Mouse (Mus musculus) frontal cortex, adult (tissue): ENCODE results near the gene Wdr63.

ENCODE experiments used
- ATAC-seq: cut with Nextera tagmentation; 2 replicates; pipeline ENCODE4 v1.9.2; 2017; ENCODE audit warnings: mild to moderate bottlenecking, moderate library complexity, mixed read lengths; ENCODE audit not compliant: low TSS enrichment

Wdr63 gene

DNA sequence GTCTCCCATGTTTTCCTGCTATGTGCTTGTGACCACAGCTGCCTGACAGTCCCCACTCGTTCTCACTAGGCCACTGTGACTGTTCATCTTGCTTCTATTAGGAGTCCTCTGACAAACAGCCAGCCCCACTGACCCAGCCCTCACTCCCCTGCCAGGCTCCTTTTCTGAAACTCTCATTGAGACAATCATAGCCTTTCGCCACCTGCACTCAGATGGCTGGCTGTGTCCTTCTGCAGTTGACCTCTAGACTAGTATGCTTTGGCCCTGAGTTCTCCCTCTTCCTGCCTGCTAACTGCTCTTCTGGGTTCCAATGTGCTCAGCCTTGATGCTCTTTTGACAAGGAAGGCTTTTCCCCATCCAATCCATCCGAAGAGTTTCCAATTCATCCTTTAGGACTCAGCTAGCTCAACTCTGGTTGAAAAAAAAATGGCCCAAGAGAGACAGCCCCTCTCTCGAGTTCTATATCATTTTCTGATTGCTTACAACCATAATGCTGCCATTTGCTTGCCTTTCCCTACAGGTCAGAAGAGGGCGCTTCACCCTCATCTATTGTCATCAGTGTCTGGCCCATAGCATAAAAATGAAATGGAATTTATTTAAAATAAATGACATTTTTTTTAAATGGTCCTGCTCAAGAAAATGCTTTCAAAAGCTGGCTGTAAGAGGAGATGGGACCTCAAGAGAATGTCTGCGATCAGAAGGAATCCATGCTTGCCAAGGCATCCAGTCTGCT lies 54.7 kb downstream of the Wdr63 start:
- no peak for ATAC-seq

DNA sequence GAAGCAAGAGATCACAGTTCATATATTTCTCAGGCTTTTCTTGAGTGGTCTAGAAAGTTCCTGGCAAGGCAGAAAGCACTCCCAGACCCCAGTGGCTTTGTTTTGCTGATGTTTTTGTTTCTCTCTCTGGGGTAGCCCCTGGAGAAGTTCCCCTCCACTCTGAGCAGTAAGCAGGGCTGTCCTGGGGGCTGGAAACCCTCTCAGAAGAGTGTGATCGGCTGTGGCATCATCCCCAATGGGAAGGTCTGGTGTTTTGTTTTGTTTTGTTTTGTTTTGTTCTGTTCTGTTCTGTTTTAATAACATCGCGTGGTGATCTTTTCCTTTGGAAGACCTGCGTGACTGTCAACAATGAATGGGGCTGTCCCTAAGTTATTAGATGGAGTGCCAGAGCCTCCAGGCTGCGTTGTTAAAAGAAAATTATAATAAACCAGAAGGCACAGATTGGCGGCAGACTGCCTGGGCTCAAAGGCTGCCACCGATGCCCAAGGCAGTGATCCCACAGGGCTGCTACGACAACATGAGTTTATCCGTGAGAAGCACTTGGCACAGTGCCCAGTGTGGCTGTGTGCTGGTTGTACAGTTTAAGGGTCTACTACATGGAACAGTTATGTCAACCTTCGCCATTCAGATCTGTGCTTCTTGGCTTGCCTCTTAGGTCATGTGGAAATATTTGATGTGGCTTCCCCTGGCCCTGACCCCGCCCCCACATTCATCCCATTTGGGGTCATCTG lies 56.5 kb downstream of the Wdr63 start:
- no peak for ATAC-seq

DNA sequence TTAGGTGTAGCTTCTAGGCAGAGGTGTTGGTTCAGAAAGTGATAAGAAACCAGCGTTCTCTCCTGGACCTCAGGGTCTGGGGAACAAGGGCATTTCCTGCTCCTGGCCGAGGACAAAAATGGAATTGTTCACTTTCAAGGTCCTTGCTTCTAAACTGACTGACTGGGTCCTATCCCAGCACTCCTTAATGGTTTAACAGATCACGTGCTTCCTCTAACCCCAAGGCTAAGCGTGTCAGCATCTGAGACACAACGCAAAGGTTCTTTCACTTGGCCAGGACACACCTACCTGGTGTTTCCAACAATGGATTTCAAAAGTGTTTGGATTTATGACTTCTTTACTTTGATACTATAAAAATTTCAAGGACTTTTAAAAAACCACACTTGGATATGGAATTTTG lies 58.0 kb downstream of the Wdr63 start:
- ATAC-seq = no peak

DNA sequence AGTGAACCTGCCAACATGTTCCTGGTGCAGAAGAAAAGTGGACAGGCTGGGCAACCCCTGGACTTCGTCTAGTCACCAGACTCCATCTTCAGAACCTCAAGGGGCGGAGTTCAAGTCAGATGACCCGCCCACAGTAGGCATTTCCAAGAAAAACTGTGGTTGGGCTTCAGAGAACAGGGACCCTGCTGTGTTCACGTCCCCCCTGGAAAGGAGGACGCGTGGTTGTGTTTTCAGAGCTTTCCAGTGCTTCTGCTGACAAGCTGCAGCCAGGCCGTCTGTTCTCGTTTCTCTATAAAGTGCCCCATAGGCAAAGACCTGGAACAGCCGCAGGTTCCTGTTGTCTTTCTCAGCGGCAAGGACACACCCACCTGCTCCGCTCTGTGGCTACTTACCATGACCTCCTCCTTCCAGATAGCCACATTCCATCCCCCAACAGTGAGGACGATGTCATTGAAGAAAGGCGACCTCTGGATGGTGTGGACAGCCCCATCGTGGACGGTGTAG lies 60.2 kb downstream of the Wdr63 start:
- ATAC-seq = no peak

DNA sequence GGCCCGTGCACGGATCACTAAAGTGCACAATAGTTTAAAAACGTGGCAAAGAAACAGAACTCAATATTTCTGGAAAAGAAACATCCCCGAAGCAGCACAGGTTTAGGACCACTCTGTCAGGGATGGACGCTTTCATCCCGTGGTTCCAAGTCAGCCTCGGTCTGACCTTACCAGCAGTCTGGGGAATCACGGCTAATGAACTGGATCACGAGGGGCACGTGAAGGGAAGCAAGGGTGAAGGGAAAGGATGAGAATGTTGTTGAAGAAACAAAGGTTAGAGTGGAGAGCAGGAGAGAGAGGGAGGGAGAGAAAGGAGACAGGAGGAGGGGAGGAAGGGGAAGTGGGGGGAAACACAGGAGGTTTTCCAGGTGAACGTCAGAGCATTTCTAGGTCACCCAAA lies 61.9 kb downstream of the Wdr63 start:
- ATAC-seq = no peak

DNA sequence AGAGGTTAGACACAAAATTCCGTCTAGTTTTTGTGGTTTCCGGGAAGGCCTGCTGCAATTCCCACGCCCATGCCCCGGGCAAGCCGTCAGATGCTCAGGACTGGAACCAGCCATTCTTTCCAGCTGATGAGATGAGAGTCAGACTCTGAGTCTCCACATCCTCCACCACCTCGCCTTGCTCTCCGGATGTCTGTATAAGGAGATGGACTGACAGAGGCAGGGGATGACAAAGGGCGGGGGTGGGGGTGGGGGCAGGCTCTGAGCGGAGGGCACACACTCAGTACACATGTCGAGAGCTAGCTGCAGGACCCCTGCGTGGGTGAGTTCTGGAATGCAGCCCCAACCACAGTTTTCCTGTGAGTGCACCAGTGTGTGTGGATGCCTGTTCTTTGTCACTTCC lies 63.0 kb downstream of the Wdr63 start:
- ATAC-seq = no peak

DNA sequence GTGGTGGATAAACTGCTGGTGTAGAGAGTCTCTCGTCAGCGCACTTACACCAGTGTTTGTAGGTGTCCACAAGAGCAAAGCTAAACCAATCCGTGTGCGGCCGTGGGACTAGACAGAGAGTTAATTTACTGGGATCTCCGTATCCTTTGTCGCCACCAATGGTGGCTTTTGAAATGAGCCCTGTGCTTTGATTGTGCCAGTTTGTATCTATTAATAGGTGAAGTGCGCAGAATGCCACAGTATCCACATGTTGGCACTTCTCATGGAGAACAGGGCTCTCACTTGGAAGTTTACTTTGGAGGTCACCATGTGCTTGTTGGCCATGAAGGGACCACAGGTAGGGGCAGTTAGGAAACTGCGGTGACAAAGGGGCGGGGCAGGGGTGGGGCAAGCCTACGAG lies 66.5 kb downstream of the Wdr63 start:
- ATAC-seq = no peak

DNA sequence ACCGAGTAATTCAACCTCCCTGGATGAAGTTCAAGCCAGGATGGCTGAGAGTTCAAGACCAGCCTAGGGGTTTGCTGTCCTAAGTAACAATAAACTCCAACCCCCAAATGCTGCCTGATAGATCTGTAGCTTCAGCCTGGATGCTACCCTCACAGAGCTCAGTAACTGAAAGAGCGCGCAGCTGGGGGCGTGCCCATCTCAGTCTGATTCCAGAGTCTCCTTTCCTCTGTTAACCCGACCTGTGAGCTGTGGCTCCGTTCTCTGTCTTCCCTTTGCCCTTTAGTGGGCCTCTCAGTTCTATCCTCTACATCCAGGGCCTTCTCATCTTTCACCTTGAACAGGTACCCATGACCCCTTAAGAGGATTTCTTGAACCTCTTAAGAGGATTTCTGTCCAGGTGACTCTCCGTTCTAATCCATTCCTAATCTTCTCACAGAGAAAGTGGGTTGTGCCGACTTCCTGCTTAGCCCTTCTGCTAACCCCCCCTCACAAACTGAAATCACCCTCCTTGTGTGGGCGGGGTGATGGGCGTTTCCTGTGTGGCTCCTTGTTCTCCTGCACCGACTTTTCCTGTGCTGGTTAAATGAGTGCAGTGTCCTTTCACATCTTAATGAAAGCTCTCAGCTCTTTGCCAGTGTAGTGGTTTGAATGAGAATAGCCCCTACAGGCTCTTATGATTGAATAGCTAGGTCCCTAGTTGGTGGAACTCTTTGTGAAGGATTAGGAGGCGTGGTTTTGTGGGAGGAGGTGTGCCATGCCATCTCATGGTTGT lies 68.6 kb downstream of the Wdr63 start:
- no peak for ATAC-seq

DNA sequence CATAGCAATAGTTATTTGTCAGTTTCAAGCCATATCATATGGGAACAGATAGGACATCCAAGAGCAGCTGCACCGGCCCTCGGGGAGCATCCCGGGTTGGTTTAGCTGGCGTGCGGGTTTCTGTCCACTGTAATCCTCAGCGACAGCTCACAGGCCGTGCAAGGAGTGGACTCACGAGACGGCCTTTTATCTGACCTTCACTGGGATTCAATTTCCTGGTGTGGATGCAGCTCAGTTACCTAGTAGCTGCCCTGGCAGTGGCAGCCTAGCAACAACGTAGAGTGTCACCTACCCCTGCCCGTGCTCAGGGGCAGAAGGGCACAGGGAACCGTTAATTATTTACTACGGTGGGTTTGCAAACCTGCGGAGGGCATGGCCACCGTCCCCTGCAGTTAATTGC lies 70.0 kb downstream of the Wdr63 start:
- no peak for ATAC-seq

DNA sequence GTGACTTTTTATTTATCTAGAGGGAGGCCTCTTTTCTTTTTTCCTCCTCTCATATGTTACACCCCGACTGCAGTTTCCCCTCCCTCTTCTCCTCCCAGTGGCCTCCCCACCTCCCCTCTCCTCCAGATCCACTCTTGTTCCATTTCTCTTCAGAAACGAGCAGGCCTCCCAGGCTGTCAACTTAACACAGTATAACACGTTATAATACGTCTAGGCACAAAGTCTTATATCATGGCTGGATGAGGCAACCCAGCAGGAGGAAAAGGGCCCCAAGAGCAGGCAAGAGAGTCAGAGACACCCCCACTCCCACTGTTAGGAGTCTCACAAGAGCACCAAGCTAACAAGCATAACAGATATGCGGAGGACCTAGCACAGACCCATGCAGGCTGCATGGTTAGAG lies 75.0 kb downstream of the Wdr63 start:
- ATAC-seq = no peak

DNA sequence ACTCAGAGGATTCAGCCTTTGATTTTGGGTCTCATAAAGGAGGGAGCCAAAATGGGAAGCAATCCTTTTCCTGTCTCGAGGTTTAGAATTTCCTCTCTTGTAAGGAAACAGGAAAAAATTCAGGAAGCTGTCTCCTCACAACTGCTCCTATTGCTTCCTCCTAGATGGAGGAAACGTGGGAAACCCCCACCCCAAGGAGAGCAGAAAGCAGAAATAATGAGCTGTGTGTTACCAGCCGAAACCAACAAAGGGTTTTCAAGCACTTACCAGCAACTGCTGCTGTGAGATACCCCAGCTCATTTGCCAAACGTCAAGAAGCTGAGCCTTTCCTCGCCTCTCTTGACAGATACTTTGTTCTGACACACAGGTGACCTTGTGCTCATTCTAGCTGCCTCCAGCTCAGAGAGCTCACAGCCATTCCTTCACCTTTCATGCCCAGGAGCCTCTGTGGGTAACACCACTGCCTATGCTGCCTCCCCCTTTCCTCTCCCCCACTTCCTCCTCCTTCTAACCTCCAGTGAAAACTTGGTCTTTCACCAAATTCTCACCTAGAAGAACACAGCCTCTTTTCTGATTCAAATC lies 77.6 kb downstream of the Wdr63 start:
- ATAC-seq = no peak

DNA sequence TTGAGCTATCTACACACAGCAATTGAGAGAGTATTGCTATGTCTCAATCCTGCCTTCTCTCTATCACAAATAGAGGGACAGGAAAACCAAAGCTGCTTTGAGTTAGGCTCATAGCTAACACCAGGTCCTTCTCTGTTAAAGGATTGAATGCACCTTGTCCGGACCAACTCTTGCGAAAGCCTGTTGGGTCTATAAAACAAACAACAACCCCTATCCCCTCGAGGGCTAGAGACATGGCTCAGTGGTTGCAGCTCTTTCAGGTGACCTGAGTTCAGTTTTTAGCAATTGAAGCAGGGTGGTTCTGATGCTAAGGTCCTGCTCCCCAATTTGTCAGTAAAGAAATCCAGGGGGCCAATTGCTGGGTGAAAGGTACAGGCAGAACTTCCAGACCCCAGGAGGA lies 78.7 kb downstream of the Wdr63 start:
- no peak for ATAC-seq

DNA sequence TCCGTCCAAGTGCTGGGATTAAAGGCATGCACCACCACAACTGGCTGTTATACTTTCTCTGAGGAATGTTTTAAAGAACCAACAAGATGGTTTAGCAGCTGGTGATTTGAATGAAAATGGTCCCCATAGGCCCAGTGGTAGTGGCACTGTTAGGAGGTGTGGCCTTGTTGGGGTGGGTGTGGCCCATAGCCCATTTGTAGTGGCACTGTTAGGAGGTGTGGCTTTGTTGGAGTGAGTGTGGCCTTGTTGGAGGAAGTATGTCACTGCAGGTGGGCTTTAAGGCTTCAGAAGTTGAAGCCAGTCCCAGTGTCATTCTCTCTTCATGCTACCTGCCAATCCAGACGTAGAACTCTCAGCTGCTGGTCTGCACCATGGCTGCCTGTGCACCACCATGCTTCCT lies 79.5 kb downstream of the Wdr63 start:
- no peak for ATAC-seq

DNA sequence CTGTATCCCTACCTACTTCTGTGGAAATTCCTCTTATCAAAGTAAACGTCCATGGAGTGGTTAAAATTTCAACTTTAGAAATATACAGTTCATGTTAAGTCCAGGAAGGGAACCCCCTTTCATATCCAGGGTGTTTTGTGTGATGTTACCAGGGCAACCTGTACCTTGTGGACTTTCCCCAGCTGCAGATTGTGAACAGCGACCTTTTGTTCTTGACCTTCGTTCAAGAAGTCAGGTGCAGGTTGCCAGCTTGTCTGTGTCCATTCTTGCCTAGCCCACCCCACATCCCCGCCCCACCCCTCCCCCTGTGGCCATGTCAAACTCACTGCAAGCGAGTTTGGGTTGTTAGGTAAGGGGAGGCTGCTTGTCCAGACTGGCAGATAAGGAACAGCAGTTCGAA lies 80.8 kb downstream of the Wdr63 start:
- no peak for ATAC-seq

DNA sequence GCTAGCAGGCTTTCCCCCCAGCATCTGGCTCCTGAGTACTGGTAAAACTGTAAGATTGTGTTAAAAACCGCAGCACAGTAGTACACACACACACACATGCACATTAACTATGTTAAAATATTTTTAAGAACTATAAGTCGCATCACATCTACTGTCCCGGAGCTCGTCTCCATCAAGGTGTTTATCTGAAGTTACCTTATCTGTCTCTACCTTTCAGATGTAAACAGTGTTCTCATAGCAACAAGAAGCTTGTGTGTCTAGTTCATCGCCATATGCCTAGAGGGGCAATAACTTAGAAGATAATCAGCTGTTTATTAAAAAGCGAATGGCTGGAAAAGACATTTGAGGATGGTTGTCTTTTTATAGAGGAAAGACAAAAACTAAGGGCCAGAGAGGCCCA lies 82.4 kb downstream of the Wdr63 start:
- ATAC-seq = no peak

DNA sequence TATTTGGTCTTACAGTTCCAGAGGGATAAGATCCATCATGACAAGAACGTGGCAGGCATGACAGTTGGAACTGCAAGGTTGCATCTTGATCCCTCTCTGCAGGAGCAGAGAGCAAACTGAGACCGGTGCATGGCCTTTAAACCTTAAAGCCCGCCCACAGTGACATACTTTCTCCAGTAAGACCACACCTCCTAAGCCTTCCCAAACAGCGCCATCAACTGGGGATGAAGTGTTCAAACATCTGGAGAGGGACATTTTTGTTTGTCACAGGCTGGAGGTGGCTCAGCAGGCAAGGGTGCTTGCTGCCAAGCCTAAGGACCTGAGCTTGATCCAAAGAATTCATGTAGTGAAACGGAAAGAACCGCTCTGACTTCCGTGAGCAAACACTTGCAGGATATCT lies 83.2 kb downstream of the Wdr63 start:
- no peak for ATAC-seq

DNA sequence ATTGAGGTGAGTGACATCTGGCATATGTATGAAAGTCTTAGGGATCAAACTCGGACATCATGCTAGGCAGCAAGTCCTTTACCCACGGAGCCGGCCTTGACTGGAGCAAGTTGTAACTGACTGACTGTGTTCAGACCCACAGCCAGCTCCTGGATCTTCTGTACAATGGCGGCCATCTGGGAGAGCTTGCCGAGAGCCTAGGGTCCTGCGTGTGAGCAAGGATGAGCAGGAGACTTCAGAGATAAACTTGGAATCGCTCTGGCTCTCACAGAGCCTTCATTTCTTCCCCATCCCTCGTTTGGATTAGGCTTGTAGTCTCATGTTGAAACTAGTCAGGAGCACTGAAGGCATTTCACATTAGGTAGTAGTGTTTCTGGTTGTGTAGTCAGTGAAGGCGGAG lies 85.7 kb downstream of the Wdr63 start:
- ATAC-seq = no peak

DNA sequence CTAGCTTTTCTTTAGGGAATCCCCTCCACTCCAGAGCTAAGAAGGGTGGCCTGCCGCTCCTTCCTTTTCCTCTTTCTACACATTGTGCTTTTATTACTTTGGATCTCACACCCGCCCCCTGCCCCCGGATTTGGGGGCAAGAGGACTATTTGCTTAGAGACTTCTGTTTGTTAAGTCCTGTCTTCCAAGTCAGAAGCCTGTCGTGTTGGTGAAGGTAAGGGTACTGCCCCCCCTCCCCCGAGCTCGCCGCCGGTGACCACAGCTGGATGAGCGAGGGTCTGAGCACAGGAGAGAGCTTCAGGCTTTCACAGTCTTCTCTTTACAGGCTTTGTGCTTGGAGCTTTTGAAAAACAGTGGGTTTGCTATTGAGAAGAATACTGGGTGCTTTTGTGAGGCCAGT lies 90.4 kb downstream of the Wdr63 start:
- no peak for ATAC-seq

DNA sequence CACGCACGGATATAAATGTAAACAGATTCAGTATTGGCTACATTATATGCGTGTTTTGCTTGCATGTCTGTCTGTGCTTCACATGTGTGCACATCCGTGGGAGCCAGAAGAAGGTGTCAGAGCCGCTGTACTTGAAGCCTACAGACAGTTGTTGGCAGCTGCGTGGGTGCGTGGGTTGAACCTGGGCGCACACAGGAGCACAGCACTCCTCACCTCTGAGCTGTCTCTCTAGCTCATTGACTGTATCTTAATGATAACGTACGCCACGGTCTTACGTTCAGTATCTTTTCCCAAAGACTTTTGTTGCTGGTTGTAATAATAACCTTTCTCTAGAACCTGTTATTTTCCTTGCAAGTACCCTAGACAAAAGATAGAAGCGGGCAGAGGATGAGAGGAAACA lies 91.0 kb downstream of the Wdr63 start:
- ATAC-seq = no peak

DNA sequence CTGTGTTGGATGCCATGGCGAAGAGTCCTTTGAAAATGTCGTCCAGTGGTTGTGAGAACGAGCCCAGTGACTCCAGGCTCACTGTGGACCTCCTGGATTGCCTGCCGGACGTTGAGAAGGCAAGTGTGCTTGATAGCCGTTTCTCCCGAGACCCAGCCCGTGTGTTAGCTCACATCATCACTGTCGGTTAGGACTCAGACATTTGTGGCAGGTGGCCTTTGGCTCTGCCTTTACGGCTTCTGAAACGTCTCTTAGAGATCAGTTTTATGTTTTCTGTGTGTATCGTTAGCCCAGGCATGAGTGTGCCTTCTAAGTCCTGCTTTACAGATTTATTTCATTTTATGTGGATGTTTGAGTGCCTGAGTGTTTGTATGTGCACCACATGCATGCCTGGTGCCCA lies 93.6 kb downstream of the Wdr63 start:
- no peak for ATAC-seq

DNA sequence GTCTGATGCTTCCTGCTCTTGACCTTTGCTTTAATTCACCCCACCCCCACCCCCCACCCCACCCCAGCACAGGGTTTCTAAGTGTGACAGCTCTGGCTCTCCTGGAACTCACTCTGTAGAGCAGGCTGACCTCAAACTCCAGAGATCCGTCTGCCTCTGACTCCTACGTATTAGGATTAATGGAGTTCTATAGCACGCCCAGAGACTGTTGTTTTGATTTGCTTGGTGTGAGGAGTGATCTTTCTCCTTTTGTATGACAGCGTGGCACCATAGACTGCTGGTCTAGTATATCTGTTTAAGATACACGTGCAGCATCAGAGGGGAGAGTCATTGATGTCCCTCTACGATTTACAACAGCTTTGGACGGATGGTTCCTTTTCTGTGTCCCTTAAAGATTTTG lies 94.4 kb downstream of the Wdr63 start:
- ATAC-seq = no peak

DNA sequence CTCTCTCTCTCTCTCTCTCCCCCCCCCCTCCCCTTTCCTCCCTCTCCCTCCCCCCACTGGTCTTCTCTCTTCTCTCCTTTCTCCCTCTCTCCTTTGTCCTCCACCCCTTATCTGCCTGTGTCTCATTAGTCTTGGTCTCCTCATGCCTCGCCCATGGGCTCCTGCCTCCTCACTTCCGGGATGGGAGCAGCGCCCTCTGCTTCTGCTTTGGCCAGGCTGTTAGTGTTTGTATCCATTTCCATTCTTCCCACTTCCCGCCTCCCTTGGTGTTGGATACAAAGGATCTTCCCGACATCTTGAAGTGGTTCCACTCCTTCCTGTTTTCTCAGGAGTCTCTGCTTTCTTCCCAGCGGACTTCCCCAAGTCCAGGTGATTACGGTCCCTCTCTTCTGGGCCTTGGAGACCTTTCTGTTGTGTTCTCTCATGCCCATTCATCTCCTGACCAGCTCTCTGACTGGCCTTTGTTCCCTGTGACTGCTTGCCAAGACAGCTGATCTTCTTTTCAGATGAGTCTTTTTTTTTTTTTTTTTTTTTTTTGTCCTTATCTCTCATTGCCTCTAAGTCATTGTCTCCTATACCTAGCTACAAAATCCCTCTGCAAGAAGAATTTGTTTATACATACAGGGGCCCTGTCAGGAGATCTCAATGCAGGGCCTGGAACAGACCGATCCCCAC lies 96.2 kb downstream of the Wdr63 start:
- no peak for ATAC-seq
